Mouse (Mus musculus): ENCODE results near the gene Asap3. TPM values are rescaled to one million over a fixed set of nuclear protein-coding genes. Genes with fewer than 3 reads are reported as not detected.

The Asap3 gene
- polyA plus RNA-seq, 1 experiment from 2014 or later: 8.9 TPM

DNA sequence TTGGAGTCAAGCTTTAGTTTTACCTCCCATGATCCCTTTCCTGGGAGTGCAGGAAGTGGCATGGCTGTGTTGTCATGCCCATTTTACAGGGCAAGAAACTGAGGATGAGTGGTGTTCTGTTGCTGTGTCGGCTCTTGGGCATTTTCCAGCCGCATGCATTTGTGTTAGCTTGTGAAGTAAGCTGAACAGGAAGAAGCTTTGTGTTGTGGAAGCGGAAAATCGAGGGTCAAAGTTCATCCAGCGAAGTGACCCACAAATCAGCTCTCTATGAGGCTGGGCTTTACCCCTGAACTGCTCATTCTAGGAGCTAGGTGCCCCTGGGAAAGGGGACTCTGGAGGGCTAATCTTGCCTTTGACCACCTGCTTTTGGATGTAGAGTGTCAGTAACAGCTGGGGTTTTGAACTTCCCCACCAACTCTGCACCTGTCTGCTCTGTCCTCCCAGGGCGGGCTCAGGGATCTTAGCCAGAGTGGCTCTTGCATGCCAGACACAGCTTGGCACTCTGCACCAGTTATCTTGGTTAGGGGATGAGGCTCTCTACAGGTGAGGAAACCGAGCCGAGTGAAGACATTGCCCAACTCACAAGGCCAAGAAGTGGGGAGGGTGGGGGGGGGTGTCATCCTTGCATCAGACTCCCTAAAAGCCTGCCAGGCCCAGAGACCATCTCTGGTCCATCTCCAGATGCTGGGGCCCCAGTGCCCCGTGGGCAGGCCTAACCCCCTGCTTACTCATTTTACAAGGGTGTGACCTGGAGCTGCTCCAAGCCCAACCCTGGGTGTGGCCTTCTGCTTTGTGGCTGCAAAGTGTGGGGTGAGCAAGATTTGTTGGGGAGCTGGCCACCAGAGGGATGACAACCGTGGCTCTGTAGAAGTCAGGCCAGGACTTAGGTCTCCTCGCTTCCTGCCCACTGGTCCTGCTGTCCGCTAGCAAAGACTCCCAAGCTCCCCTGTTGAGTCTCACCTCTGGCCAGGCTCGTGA, 31.7 kb upstream of the Asap3 start:
- H3K9me3 ChIP-seq: no peaks in the 10 kb centered on the region
- peaks cover 7% of the 10 kb centered on the region for H3K27me3 ChIP-seq
- no peak for ATAC-seq (ENCODE audit: low FRiP score, low read depth)
- peak overlapping the region; percentile 78 for H3K4me3 ChIP-seq
- peaks cover 59% of the 10 kb centered on the region for H3K4me1 ChIP-seq
- H3K4me2 ChIP-seq (replicated peaks): peak overlapping the region; percentile 99
- no peaks in the 10 kb centered on the region for H3K36me3 ChIP-seq
- WGBS: 62% methylated on average over 13 of the region's 13 CpGs
- no peak overlapping the region for H3K27ac ChIP-seq (replicated peaks)
- peak overlapping the region; percentile 24; the same call in 1 of the 2 replicates for H3K9ac ChIP-seq (replicated peaks)

DNA sequence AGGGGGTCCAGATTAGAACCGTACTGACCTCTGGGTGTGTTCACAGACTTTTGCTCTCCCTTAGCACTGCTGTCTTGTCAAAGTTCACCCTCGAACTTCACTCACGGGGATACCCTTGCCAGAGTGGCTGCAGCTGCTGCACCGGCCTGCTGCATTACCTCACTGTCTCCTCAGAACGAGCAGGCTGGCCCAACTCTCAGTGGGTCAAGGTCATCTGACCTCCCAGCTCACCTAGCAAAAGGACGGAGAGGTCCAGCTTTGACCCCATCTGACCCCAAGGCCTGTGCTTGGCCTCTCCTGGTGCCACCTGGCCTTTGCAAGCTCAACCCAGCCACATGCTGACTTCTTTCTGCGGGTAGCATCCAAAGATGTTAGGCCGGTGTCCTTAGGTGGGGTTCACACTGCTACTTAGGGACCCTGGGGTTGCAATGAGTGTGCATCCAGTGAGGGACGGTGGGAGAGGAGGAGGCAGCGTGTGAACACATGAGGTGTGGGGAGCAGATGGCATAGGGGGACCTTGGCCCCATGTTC, 30.1 kb upstream of the Asap3 start:
- no peak overlapping the region for H3K4me3 ChIP-seq
- 77% methylated on average over 10 of the region's 10 CpGs for WGBS
- peaks cover 3% of the 10 kb centered on the region; the same call in 1 of the 2 replicates for H3K27me3 ChIP-seq
- no peaks in the 10 kb centered on the region for H3K36me3 ChIP-seq
- H3K27ac ChIP-seq (replicated peaks): no peak overlapping the region
- peaks cover 73% of the 10 kb centered on the region for H3K4me1 ChIP-seq
- no peaks in the 10 kb centered on the region for H3K9me3 ChIP-seq
- no peak overlapping the region for H3K4me2 ChIP-seq (replicated peaks)
- H3K9ac ChIP-seq (replicated peaks): no peak overlapping the region
- ATAC-seq (ENCODE audit: low FRiP score, low read depth): no peak

DNA sequence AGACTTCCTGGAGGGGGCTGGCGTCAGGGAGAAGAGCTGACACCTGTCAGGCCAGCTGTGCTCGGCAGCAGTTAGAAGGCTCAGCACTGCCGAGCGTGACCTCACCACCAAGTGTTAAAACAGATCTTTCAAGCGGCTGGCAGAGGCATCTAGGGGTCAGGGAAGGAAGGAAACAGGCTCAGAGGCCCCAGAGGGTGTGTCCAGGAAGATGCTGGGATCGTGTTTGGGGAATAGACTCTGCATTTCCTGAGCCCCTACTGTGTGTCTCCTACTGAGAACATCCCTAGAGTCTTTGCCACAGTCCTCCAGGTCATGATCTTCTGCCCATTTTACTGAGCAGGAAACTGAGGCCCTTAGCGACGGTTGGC, 28.9 kb upstream of the Asap3 start:
- no peaks in the 10 kb centered on the region for H3K36me3 ChIP-seq
- peak overlapping the region; percentile 63 for H3K27ac ChIP-seq (replicated peaks)
- peaks cover 75% of the 10 kb centered on the region for H3K4me1 ChIP-seq
- H3K9me3 ChIP-seq: no peaks in the 10 kb centered on the region
- no peak overlapping the region for H3K4me3 ChIP-seq
- WGBS: 57% methylated on average over 8 of the region's 8 CpGs
- peak overlapping the region; percentile 8; the same call in 1 of the 2 replicates for H3K4me2 ChIP-seq (replicated peaks)
- H3K27me3 ChIP-seq: peaks cover 3% of the 10 kb centered on the region; the same call in 1 of the 2 replicates
- no peak overlapping the region for H3K9ac ChIP-seq (replicated peaks)
- ATAC-seq (ENCODE audit: low FRiP score, low read depth): no peak

DNA sequence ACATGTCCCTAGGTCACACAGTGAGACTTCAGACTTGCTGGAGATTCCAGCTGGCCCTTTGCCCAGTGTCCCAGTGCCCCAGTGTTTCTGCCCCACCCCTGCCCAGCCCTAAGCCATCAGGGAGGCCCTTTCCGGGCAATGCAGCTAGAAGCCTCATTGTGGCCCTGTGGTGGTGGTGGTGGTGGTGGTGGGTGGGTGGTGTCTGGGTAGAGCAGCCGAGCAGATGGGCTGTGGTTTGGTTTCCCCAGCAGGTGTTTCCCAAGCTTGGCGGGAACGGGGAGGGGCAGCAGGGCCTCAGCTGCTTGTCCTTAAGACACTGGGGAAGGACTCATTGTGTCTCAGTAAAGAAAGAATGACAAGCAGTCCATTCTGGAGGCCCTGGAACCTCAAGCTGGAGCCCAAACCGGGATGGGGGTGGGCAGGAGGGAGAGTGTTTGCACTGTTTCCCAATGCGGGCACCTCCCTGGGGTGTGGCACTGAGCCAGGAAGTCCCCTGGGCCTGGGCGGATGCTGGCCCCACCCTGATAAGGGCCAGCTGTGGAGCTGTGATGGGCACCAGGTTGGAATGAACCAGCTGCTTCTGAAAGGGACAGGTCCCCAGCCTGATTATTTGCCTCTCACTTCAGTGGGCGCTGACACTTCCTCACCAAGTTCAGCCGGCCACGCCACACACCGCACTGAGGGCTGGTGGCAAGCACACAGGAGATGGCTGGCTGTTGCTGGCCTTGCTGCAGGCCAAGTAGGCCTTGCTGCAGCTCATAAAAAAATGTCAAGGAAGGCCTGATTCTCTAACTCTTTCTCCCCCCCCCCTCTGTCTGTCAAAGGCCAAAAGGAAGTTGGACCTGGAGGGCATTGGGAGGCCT, 28.3 kb upstream of the Asap3 start:
- no peak overlapping the region for H3K4me3 ChIP-seq
- no peaks in the 10 kb centered on the region for H3K36me3 ChIP-seq
- no peaks in the 10 kb centered on the region for H3K9me3 ChIP-seq
- no peak overlapping the region for H3K9ac ChIP-seq (replicated peaks)
- H3K4me1 ChIP-seq: peaks cover 72% of the 10 kb centered on the region
- ATAC-seq (ENCODE audit: low FRiP score, low read depth): peak; percentile 23; the same call in 1 of the 2 replicates
- peaks cover 3% of the 10 kb centered on the region; the same call in 1 of the 2 replicates for H3K27me3 ChIP-seq
- WGBS: 58% methylated on average over 11 of the region's 11 CpGs
- H3K4me2 ChIP-seq (replicated peaks): peak overlapping the region; percentile 8; the same call in 1 of the 2 replicates
- peak overlapping the region; percentile 63 for H3K27ac ChIP-seq (replicated peaks)

DNA sequence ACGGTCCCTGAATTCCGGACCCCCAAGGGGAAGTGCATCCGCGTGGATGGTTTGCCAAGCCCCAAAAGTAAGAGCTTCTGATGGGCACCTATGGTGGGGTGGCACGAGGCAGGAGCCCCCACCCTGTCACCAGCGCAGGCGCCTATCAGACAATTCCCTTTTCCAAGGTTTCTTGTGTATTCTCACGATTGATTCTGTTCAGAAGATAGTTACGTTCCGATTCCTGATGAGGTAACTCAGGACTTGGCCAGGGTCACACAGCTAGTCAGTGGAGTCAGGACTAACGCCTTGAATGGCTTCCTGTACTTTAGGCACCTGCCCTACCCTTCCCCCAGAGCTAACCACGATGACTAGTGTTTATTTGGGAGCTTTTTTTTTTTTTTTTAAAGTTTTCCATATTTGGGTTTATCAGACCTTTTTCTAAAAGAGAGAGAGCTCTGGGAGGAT, 27.7 kb upstream of the Asap3 start:
- no peak overlapping the region for H3K4me3 ChIP-seq

DNA sequence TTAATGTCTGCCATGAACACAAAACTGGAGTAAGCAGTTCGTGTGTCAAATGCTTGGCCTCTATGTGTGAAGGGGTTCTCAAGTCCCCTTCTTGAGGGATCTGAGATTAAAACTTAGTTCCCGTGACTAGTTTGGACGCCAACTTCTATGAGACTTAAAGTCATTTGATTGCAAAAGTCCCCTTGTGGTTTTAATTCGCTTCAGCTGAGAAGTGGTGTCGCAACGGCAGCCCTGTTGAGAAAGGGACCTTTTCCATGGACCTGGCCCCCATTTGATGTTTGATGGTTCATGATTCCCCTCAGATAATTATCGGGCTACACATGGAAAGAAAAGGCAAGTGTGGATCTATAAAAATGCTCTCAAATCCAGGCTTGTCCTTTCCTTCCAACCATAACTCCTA, 26.7 kb upstream of the Asap3 start:
- no peak overlapping the region for H3K27ac ChIP-seq (replicated peaks)
- no peak for ATAC-seq (ENCODE audit: low FRiP score, low read depth)
- 84% methylated on average over 7 of the region's 7 CpGs for WGBS
- H3K4me1 ChIP-seq: peaks cover 57% of the 10 kb centered on the region
- no peaks in the 10 kb centered on the region; the same call in 1 of the 2 replicates for H3K27me3 ChIP-seq
- H3K4me3 ChIP-seq: no peak overlapping the region
- no peaks in the 10 kb centered on the region for H3K9me3 ChIP-seq
- H3K4me2 ChIP-seq (replicated peaks): peak overlapping the region; percentile 50; the same call in 1 of the 2 replicates
- H3K9ac ChIP-seq (replicated peaks): no peak overlapping the region
- 0 out of 2 replicates have a peak, but pooled peaks cover 3% of the 10 kb centered on the region for H3K36me3 ChIP-seq

More for the DNA sequence above, 27.7 kb upstream of the Asap3 start:
- Histone ChIP-seq H3K36me3 (no peaks in the 10 kb centered on the region), H3K4me2 (replicated peaks) (no peak overlapping the region), H3K9ac (replicated peaks) (no peak overlapping the region), H3K27me3 (no peaks in the 10 kb centered on the region; the same call in 1 of the 2 replicates), H3K27ac (replicated peaks) (peak overlapping the region; percentile 63), H3K9me3 (no peaks in the 10 kb centered on the region), H3K4me1 (peaks cover 66% of the 10 kb centered on the region)
- no peak for ATAC-seq (ENCODE audit: low FRiP score, low read depth)
- WGBS: 85% methylated on average over 12 of the region's 12 CpGs

DNA sequence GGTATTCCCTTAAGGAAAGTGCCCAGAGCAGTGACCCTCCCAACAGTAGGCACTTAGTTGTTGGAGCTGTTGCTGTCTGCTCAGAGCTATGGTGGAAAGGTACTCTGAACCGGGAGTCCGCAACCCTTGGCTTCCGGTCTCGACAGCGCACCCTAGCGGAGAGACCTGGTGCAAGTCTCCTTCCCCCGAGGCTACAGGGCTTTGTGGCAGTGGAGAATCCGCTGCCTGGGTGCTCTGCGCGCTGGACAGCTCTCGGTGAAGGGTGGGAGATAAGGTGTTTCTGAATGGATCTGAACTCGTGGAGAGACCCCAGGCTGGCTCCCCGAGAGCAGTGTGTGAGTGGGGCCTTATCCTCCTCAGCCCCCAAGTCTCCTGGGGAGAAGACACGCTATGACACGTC, 26.2 kb upstream of the Asap3 start:
- 0 out of 2 replicates have a peak overlapping the region, but pooled peaks have one; percentile 17 for H3K9ac ChIP-seq (replicated peaks)
- 0 out of 2 replicates have a peak overlapping the region, but pooled peaks have one; percentile 7 for H3K27ac ChIP-seq (replicated peaks)
- 0 out of 2 replicates have a peak, but pooled peaks cover 6% of the 10 kb centered on the region for H3K36me3 ChIP-seq
- no peaks in the 10 kb centered on the region; the same call in 1 of the 2 replicates for H3K27me3 ChIP-seq
- peaks cover 51% of the 10 kb centered on the region for H3K4me1 ChIP-seq
- H3K9me3 ChIP-seq: no peaks in the 10 kb centered on the region
- H3K4me3 ChIP-seq: peak overlapping the region; percentile 33
- peak; percentile 27; the same call in 1 of the 2 replicates for ATAC-seq (ENCODE audit: low FRiP score, low read depth)
- H3K4me2 ChIP-seq (replicated peaks): peak overlapping the region; percentile 50
- WGBS: 2% methylated on average over 15 of the region's 15 CpGs

DNA sequence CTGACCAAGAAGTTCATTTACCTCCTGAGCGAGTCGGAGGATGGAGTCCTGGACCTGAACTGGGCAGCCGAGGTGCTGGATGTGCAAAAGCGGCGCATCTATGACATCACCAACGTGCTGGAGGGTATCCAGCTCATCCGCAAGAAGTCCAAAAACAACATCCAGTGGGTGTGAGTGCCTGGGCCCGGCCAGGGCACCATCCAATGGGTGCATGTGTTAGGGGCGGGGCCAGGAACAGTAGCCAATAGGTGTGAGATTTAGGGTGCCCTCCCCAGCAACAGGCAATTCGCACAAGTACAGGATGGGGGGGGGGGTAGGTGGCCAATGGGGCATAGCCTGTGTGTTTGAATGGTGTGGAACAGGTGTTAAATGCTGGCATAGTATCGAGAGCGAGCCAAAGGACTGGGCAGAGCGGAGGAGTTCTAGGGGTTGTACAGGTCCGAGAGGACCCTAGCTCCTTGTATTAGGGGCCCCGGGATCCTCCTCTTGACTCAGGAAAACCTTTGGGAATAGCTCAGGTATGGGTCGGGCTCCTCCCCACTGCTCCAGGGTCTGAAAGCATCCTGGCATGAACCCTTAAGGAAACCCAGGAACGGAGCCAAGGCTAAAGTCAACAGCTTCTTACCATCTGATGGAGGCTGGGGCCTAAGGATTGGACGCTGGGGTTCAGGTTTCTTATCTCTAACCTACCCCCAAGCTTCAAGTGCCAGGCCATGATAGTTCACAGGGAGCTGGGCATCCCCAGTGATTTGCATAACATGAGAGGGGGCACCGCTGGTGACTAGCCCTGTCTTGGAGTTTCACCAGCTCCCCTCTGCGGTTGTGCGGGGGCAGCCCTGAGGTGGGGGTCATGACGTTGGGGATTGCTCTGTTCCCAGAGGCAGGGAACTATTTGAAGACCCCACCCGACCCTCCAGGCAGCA, 25.5 kb upstream of the Asap3 start:
- WGBS: 19% methylated on average over 23 of the region's 23 CpGs
- 0 out of 2 replicates have a peak overlapping the region, but pooled peaks have one; percentile 7 for H3K27ac ChIP-seq (replicated peaks)
- peak overlapping the region; percentile 50 for H3K4me2 ChIP-seq (replicated peaks)
- peak overlapping the region; percentile 33 for H3K4me3 ChIP-seq
- no peaks in the 10 kb centered on the region for H3K27me3 ChIP-seq
- H3K9me3 ChIP-seq: no peaks in the 10 kb centered on the region
- 0 out of 2 replicates have a peak overlapping the region, but pooled peaks have one; percentile 17 for H3K9ac ChIP-seq (replicated peaks)
- peaks cover 47% of the 10 kb centered on the region for H3K4me1 ChIP-seq
- H3K36me3 ChIP-seq: peaks cover 6% of the 10 kb centered on the region; the same call in 1 of the 2 replicates
- ATAC-seq (ENCODE audit: low FRiP score, low read depth): peak; percentile 63

DNA sequence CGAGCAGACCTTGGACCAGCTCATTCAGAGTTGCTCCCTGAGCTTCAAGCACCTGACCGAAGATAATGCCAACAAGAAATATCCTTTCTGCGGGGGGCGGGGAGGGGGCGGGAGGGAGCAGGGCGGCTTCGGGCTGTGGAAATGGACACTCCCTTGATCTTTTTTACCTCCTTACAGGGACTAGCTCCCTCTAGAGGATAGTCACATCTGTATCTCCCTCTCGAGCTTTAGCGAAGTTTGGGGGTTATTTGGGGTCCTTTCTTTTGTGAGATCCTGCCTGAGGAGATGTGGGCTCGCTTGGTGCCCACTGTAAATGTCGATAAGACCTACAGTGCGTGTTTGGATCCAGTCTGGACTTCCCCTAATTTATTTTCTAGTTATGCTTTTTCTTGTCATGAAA, 24.8 kb upstream of the Asap3 start:
- Histone ChIP-seq H3K9ac (replicated peaks) (no peak overlapping the region), H3K4me3 (no peak overlapping the region), H3K36me3 (peaks cover 12% of the 10 kb centered on the region; the same call in 1 of the 2 replicates), H3K4me2 (replicated peaks) (peak overlapping the region; percentile 12), H3K9me3 (no peaks in the 10 kb centered on the region), H3K27ac (replicated peaks) (no peak overlapping the region), H3K27me3 (no peaks in the 10 kb centered on the region), H3K4me1 (peaks cover 40% of the 10 kb centered on the region)
- 32% methylated on average over 12 of the region's 12 CpGs for WGBS
- no peak for ATAC-seq (ENCODE audit: low FRiP score, low read depth)

DNA sequence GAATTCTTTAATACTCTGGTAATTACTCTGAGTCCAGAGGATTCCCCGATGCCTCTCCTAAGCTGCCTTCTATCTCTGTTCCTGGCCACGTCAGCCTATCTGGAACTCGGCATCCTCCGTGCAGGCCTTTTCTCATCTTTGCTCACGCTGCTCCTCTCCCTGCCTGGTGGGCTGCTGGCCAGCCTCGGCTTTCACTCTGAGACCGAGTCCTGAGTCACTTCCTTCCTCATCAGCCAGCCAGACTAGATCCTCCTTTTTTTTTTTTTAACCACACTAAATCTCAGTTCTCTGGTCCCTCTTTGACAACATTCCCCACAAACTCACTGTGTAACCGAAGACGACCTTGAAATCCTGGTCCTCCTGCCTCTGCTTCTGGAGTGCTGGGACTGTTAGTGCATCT, 20.8 kb upstream of the Asap3 start:
- Histone ChIP-seq H3K27ac (replicated peaks) (no peak overlapping the region), H3K27me3 (no peaks in the 10 kb centered on the region), H3K4me1 (peaks cover 12% of the 10 kb centered on the region), H3K9ac (replicated peaks) (0 out of 2 replicates have a peak overlapping the region, but pooled peaks have one; percentile 8), H3K9me3 (no peaks in the 10 kb centered on the region), H3K36me3 (peaks cover 33% of the 10 kb centered on the region), H3K4me3 (no peak overlapping the region), H3K4me2 (replicated peaks) (no peak overlapping the region)
- ATAC-seq (ENCODE audit: low FRiP score, low read depth): no peak
- WGBS: 88% methylated on average over 9 of the region's 9 CpGs

All from midbrain, embryonic 12.5 days (tissue).